Mouse (Mus musculus) embryonic fibroblast, embryonic 13.5 days (primary cell): ENCODE measurements around the gene Srrm4.

Source experiments
- CTCF ChIP-seq: IDR thresholded peaks from 2 replicates; pipeline ENCODE4 v1.5.1; 2011; ENCODE audit warnings: mild to moderate bottlenecking, control low read depth, low read length, moderate library complexity, borderline replicate concordance; ENCODE audit not compliant: insufficient read depth
- POLR2A ChIP-seq: IDR thresholded peaks from 2 replicates; pipeline ENCODE4 v1.6.1; 2011; ENCODE audit warnings: low read depth, mild to moderate bottlenecking, control low read depth, low read length, moderate library complexity

DNA sequence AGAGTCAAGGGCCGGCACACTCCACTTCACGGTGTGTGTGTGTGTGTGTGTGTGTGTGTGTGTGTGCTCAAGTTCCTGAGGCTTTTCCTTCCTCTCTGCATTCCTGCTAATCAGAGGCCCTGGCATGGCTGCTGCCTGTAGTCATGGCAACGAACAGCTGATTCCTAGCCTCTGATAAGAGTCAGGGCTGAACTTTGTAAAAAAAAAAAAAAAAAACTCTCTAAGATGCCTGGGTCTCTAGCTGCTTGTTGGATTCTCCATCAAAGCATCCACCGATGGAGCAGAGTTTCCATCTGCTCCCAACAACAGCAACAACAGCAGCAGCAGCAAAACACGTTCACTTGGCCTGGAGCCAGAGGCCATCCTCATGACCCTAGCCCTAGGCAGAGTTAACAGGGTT, 106.5 kb downstream of the Srrm4 start:
- TF ChIP-seq CTCF, result no peak
- no peak for TF ChIP-seq POLR2A
